Mouse (Mus musculus) forebrain, postnatal 0 days (tissue): Measurements from ENCODE around the gene Antxr1. TPM values are rescaled to one million over a fixed set of nuclear protein-coding genes. Genes with fewer than 3 reads are reported as not detected.

Experiments used
- ATAC-seq: fragments of 200-750 bp; cut with Nextera tagmentation; 2 replicates; pipeline ENCODE4 v1.8.0; 2017; ENCODE audit warnings: mild to moderate bottlenecking, moderate library complexity
- DNase-seq: peaks from one replicate; pipeline ENCODE4 v3.0.0-alpha.2; 2015
- H3K27ac ChIP-seq: fragments of 300-500 bp; sonication (generic); 2 replicates; pipeline ENCODE4 v1.5.1; 2014; ENCODE audit warnings: low read depth, mild to moderate bottlenecking, antibody characterized with exemption, low read length, moderate library complexity, mixed read lengths
- H3K27me3 ChIP-seq: fragments of 300-500 bp; sonication (generic); 2 replicates; pipeline ENCODE4 v1.6.1; 2014; ENCODE audit warnings: mild to moderate bottlenecking, low read length, mixed read lengths; ENCODE audit not compliant: insufficient read depth
- H3K36me3 ChIP-seq: fragments of 300-500 bp; sonication (generic); 2 replicates; pipeline ENCODE4 v1.6.1; 2014; ENCODE audit warnings: mild to moderate bottlenecking, moderate library complexity; ENCODE audit not compliant: insufficient read depth
- H3K4me1 ChIP-seq: fragments of 300-500 bp; sonication (generic); 2 replicates; pipeline ENCODE4 v1.6.1; 2014; ENCODE audit warnings: antibody characterized with exemption; ENCODE audit not compliant: insufficient read depth
- H3K4me2 ChIP-seq: fragments of 300-500 bp; sonication (generic); 2 replicates; pipeline ENCODE4 v1.6.1; 2014; ENCODE audit warnings: low read depth, mild to moderate bottlenecking, moderate library complexity
- H3K4me3 ChIP-seq: fragments of 300-500 bp; sonication (generic); 2 replicates; pipeline ENCODE4 v1.5.1; 2014; ENCODE audit warnings: low read depth, low read length, mixed read lengths
- H3K9ac ChIP-seq: fragments of 300-500 bp; sonication (generic); 2 replicates; pipeline ENCODE4 v1.6.1; 2014; ENCODE audit warnings: mild to moderate bottlenecking
- H3K9me3 ChIP-seq: fragments of 300-500 bp; sonication (generic); 2 replicates; pipeline ENCODE4 v1.6.1; 2016; ENCODE audit warnings: low read length
- CTCF ChIP-seq: sonication (generic); IDR thresholded peaks from 2 replicates; pipeline ENCODE4 v1.5.1; 2016; ENCODE audit warnings: antibody characterized with exemption, control low read depth, low read depth
- WGBS: fragments of 180-500 bp; shearing (Covaris S2); extraction: QIAGEN DNeasy Blood & Tissue Kit; methylation state at CpG from one replicate; pipeline ENCODE4 v1.1.7; 2014; 5-methylcytosine and 5-hydroxymethylcytosine counted together
- polyA plus RNA-seq: library from polyadenylated mRNA; unstranded; fragments of >200 nt; fragmentation: Nextera tagmentation; extraction: Ambion mirVana; gene quantifications from 2 replicates; pipeline ENCODE4 v1.2.1, GENCODE M21; 2015
- total RNA-seq: library from RNA; depleted of rRNA; stranded (reverse); fragments of >200 nt; gene quantifications from 2 replicates; pipeline ENCODE4 v1.2.3, GENCODE M21; 2014

Antxr1 gene
- total and polyA plus RNA-seq, 2 experiments from 2014 or later = 1.8 to 13.2 TPM

DNA sequence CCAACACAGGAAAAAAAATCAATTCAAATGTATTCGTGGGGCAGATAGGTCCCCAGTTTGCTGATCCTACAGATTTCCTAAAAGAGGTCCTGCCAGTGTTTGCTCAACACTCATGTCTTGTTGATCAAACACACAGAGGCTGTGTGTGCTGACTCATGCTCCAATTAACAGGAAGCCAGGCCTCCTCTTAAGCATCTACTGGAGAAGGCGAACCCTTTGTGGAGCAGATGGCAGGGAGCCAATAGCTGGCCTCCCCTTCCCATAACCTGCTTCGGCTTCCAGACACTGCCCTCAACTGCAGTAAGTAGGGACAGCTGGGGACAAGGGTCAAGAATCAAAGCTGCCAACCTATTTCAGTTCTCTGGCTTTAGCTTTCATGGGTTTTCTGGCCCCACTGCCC lies 58.1 kb downstream of the Antxr1 start:
- H3K27ac ChIP-seq = no peak overlapping the region

DNA sequence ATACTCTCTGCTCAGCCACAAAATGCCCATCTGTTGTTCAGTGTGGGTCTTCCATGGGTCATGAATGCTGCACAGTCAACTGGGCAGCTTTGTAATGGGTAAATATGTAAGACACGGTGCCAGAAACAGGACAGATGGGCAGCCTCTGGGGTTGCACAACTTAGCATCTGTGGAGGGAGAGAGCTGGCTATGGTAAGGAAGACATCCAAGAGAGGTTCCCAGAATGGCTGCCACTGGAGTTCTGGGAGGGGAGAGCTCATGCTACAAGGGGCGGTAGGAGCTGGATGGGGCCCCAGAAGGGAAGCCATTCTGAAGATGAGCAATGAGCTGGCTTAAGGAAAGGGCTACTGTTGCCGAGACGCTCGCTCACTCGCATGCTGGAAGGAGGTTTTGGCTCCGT lies 58.7 kb downstream of the Antxr1 start:
- peaks cover 7% of the 10 kb centered on the region; the same call in 1 of the 2 replicates for H3K4me1 ChIP-seq
- TF ChIP-seq CTCF = no peak
- H3K27me3 ChIP-seq = no peaks in the 10 kb centered on the region
- peak; percentile 46 for ATAC-seq
- H3K36me3 ChIP-seq = no peaks in the 10 kb centered on the region
- no peak overlapping the region for H3K4me2 ChIP-seq
- 72% methylated on average over 7 of the region's 7 CpGs for WGBS
- no peak overlapping the region; the same call in 1 of the 2 replicates for H3K27ac ChIP-seq
- peak; percentile 40 for DNase-seq
- H3K9ac ChIP-seq = no peak overlapping the region
- no peak overlapping the region for H3K4me3 ChIP-seq
- no peaks in the 10 kb centered on the region for H3K9me3 ChIP-seq

More for the DNA sequence above, 58.1 kb downstream of the Antxr1 start:
- Histone ChIP-seq H3K9me3 (no peaks in the 10 kb centered on the region), H3K4me3 (no peak overlapping the region), H3K9ac (no peak overlapping the region), H3K36me3 (no peaks in the 10 kb centered on the region), H3K4me2 (no peak overlapping the region), H3K27me3 (no peaks in the 10 kb centered on the region), H3K4me1 (peaks cover 11% of the 10 kb centered on the region; the same call in 1 of the 2 replicates)
- ATAC-seq = peak; percentile 60; the same call in 1 of the 2 replicates
- WGBS = 13% methylated on average over 3 of the region's 3 CpGs
- no peak for DNase-seq
- TF ChIP-seq CTCF = no peak

DNA sequence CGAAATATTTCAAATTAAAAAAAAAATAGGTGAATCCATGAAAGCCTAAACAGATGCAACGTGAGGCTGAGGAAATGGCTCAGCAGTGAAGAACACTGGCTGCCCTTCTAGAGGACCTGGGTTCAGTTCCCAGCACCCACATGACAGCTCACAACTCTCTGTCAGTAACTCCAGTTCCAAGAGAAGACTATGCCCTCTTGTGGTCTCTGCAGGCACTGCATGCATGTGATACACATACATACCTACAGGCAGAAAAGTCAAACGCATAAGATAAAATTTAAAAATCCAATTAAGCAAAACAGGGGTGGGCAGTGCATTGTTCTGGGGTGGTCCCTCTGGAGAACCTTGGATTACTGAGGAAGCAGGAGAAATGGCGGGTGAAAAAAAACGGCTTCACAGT lies 60.8 kb downstream of the Antxr1 start:
- Histone ChIP-seq H3K27ac (no peak overlapping the region), H3K9me3 (no peaks in the 10 kb centered on the region), H3K27me3 (no peaks in the 10 kb centered on the region), H3K36me3 (no peaks in the 10 kb centered on the region), H3K4me3 (no peak overlapping the region), H3K4me2 (no peak overlapping the region), H3K4me1 (peaks cover 7% of the 10 kb centered on the region; the same call in 1 of the 2 replicates), H3K9ac (no peak overlapping the region)
- no peak for DNase-seq
- 96% methylated on average over 5 of the region's 5 CpGs for WGBS
- TF ChIP-seq CTCF = peak; percentile 52
- ATAC-seq = no peak

DNA sequence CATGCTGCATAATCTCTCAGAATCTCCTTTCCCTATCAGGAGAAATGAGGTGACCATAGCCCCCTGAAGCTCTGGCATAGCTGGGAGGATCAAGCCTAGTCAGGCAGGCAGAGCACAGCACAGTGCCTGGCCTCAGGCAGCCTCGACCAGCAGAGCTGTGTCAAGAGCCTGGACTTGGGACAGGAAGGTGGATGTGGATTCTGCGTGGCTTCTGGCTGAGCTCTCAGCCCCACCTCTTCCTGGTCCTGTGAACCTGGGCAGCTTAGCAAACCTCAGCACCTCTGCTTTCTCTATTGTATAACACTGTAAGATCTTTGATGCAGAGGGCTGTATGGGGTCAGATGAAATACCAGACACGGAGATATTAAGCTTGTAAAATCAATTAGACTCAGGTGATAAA lies 61.8 kb downstream of the Antxr1 start:
- WGBS = 85% methylated on average over 3 of the region's 3 CpGs
- ATAC-seq (no peak), DNase-seq (no peak)
- Histone ChIP-seq H3K4me1 (peaks cover 7% of the 10 kb centered on the region; the same call in 1 of the 2 replicates), H3K27me3 (no peaks in the 10 kb centered on the region), H3K4me3 (no peak overlapping the region), H3K4me2 (no peak overlapping the region), H3K9me3 (no peaks in the 10 kb centered on the region), H3K27ac (no peak overlapping the region), H3K36me3 (no peaks in the 10 kb centered on the region), H3K9ac (no peak overlapping the region)
- no peak for TF ChIP-seq CTCF

DNA sequence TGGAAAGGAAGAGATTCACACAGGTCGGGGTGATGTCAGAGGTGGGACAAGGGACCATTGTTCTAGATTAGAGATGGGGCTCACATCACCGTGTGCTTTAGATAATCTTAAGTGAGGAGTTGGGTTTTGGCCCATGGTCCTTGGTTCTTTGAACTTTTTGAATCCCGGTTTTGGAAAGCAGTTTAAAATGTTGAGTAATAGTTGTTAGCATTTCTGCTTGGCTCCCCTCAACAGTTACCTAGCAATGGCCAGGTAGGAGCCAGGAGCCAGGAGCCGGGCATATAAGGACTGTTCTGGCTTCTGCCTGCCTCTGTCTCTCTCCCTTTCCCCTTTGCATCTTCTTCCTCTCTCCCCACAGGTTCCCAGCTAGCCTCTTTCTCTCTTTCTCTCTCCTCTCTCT lies 62.5 kb downstream of the Antxr1 start:
- Histone ChIP-seq H3K36me3 (no peaks in the 10 kb centered on the region), H3K4me1 (peaks cover 7% of the 10 kb centered on the region; the same call in 1 of the 2 replicates), H3K9me3 (no peaks in the 10 kb centered on the region), H3K27ac (no peak overlapping the region), H3K4me3 (no peak overlapping the region), H3K4me2 (no peak overlapping the region), H3K9ac (no peak overlapping the region), H3K27me3 (no peaks in the 10 kb centered on the region)
- no peak for DNase-seq
- no peak for ATAC-seq
- no peak for TF ChIP-seq CTCF
- WGBS = 83% methylated on average over 4 of the region's 4 CpGs

DNA sequence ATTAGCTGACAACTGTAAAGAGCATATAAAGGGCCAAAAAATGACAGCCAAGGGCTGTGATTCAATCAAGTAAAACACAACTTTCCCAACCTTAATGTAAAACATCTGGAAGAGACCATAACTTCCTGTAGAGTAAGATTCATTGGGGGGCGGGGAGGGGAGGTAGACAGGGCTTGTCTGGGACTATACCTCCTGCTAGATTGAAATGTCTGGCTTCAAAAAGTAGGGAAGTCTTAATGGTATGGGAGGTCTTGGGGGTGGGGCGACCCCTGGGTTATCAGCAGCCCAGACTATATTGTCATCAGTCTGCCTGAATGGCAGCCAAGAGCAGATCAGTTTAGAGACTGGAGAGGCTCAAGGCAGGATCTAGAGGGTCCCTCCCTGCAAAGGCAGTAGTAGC lies 63.4 kb downstream of the Antxr1 start:
- H3K9me3 ChIP-seq = no peaks in the 10 kb centered on the region
- H3K4me3 ChIP-seq = no peak overlapping the region
- DNase-seq (no peak), ATAC-seq (no peak)
- H3K27me3 ChIP-seq = no peaks in the 10 kb centered on the region
- H3K4me2 ChIP-seq = no peak overlapping the region
- peaks cover 4% of the 10 kb centered on the region; the same call in 1 of the 2 replicates for H3K4me1 ChIP-seq
- WGBS = 89% methylated on average over 2 of the region's 2 CpGs
- TF ChIP-seq CTCF = no peak
- no peak overlapping the region for H3K27ac ChIP-seq
- H3K36me3 ChIP-seq = no peaks in the 10 kb centered on the region
- no peak overlapping the region for H3K9ac ChIP-seq

DNA sequence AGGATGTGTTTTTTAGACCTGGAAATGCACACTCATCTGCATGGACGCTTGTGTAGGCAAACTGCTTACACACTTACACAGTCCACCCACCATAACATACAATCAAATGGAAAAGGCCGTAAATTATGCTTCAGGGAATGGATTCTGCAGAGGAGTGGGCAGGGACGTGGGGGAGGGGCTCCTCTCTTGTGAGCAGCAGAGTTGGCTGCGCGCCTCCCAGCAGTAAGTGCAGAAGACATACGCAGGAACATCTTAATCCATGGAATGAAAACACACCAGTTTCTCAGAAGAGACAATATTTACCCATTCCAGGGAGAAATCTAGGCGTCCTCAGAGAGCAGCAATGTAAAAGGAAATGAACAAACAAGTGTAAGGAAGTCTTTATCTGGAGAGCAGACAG lies 65.2 kb downstream of the Antxr1 start:
- H3K27me3 ChIP-seq = no peaks in the 10 kb centered on the region
- no peaks in the 10 kb centered on the region for H3K9me3 ChIP-seq
- no peaks in the 10 kb centered on the region for H3K36me3 ChIP-seq
- H3K27ac ChIP-seq = no peak overlapping the region
- ATAC-seq (peak; percentile 32; the same call in 1 of the 2 replicates), DNase-seq (peak; percentile 49)
- H3K9ac ChIP-seq = no peak overlapping the region
- TF ChIP-seq CTCF = no peak
- no peak overlapping the region for H3K4me3 ChIP-seq
- no peaks in the 10 kb centered on the region for H3K4me1 ChIP-seq
- 45% methylated on average over 7 of the region's 7 CpGs for WGBS
- H3K4me2 ChIP-seq = no peak overlapping the region
